Mouse (Mus musculus) gastrocnemius, postnatal 36 days (tissue): ENCODE measurements around the gene Slc35b3. TPM values are rescaled to one million over a fixed set of nuclear protein-coding genes. Genes with fewer than 3 reads are reported as not detected.

Experiments
- DNase-seq, 2 experiments: peaks; one replicate each; pipeline ENCODE4 v3.0.0; 2022
- intact Hi-C: fragments of 180-260 bp; cut with DNase I; formaldehyde crosslinking; loops from one replicate; pipeline ENCODE4 v1.15.1; 2025
- long read RNA-seq, 2 experiments: library from polyadenylated mRNA; stranded (forward); transcript quantifications; one replicate each; pipeline ENCODE4 v2.0.0; 2021
- total RNA-seq, 2 experiments: library from RNA; stranded (reverse); gene quantifications; 2 replicates each; pipeline ENCODE4 v1.2.3; 2021

Gene Slc35b3
- total RNA-seq, result 1 to 10 TPM; 2.2 to 3.1 TPM
- long read RNA-seq, experiment 1, partial matches to known transcripts, result 0 of 4 reads
- long read RNA-seq, experiment 1, other reads (novel, unspliced or antisense), result 4 of 4 reads
- long read RNA-seq, experiment 2, partial matches to known transcripts, result 0 of 2 reads
- long read RNA-seq, experiment 2, other reads (novel, unspliced or antisense), result 2 of 2 reads

DNA sequence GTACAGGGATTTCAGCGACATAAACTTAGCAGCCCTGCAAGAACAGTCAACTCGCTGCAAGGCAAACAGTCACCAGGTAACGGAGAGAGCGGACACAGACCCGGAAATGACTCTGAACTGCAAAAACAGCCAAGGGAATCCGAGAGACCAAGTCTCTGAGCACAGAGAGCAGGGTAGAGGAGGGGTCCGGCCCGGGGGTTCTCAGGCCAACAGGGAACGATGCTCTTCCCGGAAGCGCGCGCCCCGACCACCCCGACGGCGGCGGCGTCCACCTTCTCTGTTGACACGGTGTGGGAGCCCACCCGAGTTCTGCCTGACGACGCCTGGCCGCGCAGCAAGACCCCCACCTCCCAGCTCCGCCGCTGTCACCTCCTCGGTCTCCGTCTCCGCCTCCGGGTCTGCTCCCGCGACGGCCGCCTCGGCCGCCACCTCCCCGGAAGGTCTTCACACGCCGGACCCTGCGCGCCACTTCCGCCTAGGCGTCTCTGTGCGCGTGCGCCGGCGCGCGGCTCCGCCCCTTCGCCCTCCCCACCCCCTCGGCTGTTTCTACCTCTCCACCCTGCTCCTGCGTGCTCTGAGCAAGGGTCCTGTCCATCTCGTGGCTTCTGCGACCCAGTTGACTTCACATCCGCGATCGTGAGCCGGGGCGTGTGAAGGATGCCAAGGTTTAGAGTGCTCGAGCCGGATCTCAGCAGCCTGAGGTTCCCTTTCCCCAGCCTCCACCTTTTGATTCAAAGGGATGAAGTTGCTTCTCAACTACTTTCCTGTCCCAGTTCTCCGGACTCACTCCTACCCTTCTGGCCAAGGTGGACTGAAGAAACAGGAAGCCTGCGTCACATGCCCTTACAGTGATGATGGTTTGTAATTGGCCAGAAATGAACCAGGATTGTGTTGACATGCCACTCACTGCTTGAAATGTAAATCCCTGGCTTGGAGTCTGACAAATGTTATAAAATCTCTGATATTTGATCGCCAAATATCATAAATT lies at the start of gene Slc35b3:
Gene Slc35b3 (minus strand): TSS at position 813 of the 988 bp plus-strand sequence.
- intact Hi-C loops, result no loop called here
- peak; percentile 76 to 79 for DNase-seq

DNA sequence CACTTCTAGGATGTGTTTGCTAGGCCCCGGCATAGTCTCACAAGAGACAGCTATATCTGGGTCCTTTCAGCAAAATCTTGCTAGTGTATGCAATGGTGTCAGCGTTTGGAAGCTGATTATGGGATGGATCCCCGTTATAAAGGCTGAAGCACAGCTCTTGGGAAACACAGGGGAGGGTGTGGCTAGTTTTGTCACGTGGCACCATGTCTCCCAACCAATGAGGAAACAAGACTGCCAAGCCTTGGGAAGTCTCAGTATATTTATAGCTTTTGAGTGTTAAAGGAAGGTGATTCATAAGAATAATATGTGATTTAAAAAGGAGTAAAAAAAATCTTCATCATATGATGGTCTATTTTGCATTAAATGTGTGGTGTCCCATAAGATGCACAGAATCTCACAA lies 49.6 kb upstream of the Slc35b3 start:
- DNase-seq, result no peak
- intact Hi-C loops, result loop anchor here (5.0 kb wide), 2 partner anchors 153 to 318 kb away; no protein-coding TSS in a partner anchor

DNA sequence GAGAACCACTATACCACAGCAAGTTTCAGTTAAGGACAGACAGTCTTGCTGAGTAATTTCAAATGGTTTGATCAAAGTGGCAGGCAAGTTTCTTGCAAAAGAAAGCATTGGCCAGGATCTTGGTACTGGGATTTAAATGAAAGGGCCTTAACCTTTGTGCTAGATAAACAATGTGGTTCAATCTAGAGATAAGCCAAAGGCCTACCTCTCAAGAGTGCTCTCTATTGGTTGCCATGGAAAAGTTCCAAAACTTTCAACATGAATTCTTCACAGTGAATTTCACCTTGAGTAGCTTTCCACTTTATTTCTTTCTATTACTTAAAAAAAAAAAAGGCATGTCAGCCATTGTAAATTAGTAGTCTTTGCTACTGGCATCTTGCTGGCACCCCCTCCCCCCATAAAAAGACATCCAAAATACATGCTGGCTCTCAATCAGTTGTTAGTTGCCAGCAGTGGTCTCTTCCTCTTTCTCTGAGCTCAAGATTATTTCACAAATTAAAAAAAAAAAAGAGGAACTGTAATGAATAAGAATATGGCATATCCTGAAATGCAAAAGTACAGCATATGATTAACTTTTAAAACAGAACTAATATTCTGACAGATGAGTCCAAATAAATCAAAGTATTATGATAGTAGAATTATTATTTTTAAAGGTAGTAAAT lies 42.6 kb upstream of the Slc35b3 start:
- DNase-seq, result no peak
- intact Hi-C loops, result no loop called here

DNA sequence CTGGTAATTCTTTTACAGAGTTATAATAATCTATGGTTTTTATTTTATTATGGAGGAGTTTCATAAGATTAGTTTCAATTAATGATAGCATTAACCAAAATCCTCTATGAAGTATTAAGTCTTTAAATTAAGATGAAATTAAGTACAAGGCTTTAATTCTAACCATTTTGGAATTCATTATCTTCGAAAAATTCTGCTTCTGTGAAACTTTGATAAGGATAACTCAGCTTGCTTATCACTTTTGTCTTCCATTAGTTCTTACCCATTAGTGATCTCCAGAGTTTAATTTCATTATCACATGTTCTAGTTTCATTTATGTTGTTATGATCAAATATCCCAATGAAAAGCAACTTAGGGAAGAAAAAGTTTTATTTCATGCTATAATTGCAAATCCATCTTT lies 41.7 kb upstream of the Slc35b3 start:
- intact Hi-C loops, result no loop called here
- DNase-seq, result no peak

DNA sequence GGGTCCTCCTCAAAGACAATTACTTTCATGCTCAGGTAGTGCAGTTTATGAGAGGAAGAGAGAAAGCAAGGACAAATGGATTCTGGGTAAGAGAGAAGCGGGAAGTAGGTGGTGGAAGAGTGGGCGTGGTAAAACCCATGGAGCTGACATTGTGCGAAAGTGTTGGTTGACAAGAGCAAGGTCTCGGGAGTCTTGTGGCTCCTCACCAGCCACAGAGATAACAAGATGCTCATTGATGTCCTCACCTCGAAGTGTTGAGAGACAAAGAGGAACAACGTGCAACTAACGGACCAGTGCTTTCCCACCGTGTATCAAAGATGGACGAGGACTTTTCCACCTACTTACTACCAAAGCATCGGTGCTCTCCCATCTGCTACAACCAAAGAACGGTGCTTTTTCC lies 40.8 kb upstream of the Slc35b3 start:
- intact Hi-C loops, result no loop called here
- no peak for DNase-seq

DNA sequence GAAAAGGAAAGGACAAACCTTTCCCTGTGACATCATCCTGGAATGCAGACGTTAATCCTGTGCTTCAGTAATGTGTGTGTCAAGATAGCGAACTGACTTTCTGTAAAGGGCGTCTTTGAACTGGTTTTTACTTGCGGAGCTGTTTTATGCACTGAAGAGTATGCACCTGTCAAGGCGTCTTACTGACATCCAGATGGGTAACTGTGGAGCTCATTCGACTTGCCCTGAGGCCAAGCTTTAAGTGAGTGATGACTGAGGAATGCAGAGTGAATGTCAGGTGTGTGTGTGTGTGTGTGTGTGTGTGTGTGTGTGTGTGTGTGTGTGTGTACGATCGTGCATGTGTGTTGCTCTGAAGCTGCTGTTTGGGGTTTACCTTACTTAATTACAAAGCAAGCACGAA lies 38.3 kb upstream of the Slc35b3 start:
- DNase-seq, result no peak
- intact Hi-C loops, result no loop called here

DNA sequence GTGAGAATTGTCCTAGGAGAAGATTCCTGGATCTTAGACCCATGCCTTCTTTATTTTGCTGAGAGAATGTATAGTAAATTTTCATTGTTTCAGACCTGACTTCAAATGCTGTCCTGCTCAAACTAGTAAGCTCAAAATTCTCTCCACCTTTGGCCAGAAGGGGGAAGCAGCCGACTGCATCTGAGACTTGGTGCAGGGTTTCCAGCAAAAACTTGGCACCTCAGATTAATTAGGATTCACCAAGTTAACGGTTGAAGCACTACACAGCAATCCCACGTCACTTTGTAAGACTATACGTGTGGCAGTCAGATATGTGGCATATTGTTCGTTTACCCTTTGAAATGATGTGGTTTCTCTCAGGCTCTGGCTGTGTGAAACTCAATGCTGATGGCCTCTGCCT lies 31.9 kb upstream of the Slc35b3 start:
- no peak for DNase-seq
- intact Hi-C loops, result no loop called here

DNA sequence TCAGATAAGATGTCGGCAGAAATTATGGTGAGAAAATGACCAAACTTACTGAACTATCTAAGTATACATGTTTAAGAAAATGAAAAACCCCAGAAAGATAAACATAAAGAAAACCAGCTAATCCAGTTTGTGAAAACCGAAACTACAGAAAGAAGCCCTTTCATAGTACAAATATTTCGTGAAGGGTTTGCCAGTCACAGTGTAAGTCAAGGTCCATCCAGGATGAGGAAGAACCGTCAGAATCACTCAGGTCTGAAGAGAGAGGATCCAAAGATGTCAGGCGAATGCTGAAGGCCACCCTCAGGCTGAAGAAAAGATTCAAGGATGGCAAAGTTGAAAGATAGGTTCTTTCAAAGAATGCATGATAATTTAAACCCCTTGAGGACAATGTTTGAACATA lies 23.1 kb upstream of the Slc35b3 start:
- intact Hi-C loops, result no loop called here
- no peak for DNase-seq

DNA sequence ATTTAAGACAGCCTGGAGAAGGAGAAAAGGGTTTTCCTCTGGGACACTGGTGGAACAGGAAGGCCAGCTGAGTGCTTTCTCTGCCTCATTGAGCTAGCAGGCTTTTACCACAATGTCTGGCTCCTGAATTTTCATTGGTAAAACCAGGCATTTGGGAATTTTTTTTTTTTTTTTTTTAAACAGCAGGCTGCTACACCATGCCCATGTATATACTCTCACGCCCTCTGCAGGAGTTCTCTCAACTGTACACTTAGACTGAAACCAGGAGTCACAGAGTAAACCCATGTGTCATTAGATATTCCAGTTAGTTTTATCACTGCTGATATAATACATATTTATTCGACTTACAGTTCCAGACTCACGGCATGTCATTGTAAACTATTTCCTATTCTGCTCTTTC lies 20.2 kb upstream of the Slc35b3 start:
- intact Hi-C loops, result no loop called here
- no peak for DNase-seq

DNA sequence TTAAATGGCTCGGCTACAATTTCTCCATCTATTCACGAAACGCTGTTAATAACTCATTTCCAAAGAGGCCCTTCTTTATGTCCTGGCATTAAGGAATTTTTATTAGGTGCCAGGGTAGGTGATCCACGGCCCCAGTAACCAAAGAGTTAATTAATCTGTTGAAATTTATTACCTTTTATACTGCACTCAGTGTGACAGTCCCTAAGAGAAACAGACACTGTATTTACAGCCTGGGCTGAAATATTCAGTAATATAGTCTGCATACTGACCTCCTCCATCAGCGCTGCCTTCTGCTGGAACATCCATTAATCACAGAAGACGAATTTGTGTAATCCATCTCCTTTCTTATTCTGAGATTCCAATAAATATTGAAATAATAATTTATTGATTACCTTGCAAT lies 16.3 kb upstream of the Slc35b3 start:
- intact Hi-C loops, result no loop called here
- no peak for DNase-seq

DNA sequence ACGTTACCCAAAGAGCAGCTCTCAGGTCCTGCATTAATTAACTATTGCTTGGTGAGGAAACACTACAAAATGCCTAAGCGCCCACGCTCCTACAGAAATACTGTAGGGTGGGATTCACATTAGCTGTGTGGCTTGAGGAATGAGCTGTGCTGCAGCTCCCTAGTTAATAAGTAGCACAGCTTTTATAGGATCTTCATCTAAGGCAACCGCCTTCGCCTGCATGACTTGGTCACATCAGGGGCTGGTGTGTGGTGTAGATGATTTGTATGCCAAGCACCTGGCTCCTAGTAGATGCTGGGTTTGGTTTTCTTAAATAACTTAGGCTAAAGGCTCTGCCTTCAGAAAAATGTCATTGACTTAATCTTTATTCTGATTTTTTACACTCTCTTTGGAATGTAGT lies 15.2 kb upstream of the Slc35b3 start:
- no peak for DNase-seq
- intact Hi-C loops, result no loop called here

DNA sequence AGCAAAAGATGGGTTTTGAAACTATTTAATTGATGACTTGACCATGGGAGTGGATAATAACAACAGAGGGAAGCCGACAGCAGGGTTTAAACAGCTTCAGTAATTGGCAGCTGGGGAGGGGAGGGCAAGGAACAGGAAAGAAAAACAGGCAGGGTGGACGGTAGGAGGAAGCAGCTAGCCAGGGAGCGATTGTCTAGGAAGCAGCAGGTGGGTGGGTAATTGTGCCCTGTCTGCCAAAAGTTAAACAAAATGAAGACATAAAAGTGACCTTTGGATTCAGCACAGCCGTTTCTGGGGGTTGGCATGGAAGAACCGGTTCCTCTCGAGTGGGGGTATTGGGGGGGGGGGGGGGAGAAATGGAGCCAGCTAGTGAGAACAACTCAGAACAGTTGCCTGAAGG lies 11.9 kb upstream of the Slc35b3 start:
- no peak for DNase-seq
- intact Hi-C loops, result no loop called here

DNA sequence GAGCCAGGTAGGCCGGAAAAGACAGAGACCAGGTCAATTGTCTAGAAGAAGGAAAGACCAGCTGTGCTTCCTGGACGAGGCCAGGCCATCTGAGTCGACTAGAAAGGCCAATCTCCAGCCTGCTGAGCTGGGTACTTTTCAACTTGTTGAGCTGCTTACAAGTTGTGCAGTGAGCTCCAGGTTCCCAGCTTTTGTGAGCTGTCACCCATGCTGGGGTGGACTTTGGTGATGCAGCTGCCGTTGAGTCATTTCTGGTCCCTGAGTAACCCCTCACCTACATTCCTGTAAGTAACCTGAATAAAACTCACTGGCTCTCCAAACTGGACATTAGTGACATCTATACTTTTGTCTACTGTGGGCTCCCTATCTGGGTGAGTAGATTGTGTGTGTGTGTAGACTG lies 10.4 kb upstream of the Slc35b3 start:
- DNase-seq, result no peak
- intact Hi-C loops, result no loop called here

DNA sequence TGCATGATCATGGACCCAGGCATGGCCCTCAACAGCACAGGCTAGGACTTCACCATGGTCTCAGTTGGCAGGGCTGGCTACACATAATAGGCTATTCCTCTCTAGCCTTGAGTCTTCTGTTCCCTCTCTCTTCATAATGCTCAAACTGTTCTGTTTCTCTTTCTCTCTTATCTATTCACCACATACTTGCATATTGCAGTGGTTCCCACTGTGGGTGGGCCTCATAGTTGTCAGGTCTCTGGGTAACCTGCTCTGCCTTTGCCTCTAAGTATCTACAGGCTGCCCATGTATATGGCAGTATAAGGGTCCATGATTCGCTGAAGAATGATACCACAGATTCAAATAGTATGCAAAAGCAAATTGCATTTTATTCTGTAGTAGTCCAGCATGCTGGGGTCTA lies 6.8 kb upstream of the Slc35b3 start:
- intact Hi-C loops, result no loop called here
- no peak for DNase-seq

DNA sequence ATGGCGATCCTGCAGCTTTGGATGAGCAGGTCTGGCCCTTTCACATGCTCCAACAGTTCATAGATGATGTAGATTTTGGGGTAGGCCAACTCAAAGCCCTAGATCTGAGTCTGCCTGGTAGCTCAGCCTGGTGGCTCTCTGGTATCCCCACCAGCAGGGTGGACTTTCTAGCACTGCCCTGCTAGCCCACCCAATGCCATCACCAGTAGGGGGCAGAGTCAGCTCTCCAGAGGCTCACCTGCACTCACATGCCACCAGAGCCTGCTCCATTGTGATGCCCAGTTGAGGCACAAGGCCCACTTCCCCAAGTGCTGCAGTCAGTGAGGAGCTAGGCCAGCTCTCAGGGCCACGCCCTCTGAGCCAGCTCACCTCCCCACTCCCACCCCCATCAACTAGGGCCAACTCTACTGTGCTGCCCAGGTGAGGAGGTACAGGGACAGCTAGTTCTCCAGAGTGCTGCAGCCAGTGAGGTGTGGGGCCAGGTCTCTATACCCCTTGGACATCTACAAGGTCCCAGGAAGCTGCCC lies 6.3 kb upstream of the Slc35b3 start:
- intact Hi-C loops, result no loop called here
- DNase-seq, result no peak

DNA sequence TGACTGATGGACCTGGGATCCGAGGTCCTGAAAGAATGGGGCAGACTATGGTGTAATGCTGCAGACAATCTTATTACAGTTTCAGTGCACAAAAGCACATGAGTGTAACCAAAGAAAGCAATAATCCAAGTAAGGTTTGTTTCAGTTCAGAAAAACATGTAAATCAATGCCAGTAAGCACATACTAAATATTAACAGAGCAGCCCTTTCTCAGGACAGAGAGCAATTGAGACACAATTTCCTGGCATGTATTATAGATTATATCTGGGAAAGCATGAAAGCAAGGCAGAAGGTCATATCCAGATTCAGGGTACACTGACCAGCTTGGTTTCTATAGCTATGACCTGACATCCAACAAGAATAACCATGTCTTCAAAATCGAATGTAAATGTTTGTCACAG lies 2.1 kb upstream of the Slc35b3 start:
- DNase-seq, result no peak
- intact Hi-C loops, result no loop called here

DNA sequence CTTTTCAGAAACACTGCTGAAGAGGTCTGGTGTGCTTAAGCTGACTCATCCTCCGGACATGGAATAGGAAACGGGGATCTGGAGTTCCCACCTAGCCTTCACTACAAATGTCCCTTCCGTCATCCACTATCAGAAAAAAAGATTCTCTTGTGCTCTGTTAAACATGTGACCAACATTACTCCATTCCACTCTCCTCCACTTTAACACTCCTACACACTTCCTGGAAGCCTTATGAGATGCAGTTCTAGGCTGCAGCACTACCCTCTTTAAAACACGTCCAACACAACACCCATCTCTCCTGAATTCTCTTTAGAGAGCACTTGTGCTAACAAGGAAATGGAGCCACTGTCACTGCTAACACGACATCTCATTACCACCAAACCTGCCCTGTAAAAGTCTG lies 2.6 kb downstream of the Slc35b3 start:
- DNase-seq, result no peak
- intact Hi-C loops, result no loop called here

DNA sequence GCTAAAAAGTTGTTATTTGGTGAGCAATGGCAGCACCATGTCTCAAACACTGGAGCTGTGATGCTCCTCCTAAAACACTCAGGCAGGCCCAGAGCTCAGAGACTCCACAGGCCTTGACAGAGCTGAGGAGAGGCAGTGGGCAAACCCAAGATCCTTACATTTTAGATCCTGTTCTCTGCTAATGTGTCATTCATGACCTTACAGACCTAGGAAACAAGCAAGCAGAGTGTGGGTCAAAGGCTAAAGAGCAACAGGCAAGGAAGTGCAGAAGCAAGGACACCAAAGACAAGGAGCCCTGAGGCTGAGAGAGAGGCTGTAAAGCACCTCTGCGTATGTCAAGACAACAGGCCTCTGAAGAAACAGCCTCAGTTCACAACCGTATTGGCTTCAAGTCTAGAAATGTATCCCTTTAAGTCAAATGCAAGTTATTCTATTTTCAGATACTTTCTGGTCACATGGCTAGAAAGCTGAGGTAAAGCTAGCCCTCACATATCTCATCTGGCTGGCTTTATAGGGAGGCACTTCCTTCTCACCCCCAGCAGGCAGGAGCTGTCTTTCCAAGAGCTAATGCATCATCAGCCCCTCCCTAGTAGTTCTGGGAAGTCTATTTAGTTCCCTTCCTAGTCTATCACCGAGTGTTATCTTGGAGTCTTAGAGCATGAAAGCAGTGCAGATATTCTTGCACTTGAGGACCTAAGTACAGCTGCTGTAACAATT lies 14.2 kb downstream of the Slc35b3 start:
- no peak for DNase-seq
- intact Hi-C loops, result no loop called here

DNA sequence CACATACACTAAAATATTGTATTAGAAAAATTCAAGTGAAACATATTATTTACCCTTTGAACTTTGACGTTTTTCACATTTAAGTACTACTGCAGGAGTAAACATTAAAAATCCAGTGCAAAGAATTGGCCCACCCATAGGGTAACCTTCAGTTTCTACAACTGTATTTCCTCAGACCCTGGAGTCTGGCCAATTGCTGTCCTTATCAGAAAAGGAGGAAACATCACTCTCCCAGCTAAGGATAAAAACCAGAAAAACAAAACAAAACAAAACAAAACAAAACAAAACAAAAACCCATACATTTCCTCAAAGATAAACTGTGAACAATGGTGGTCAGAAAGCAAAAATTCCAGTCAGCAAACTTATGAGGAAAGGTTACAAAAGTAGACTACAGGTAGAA lies 14.9 kb downstream of the Slc35b3 start:
- DNase-seq, result no peak
- intact Hi-C loops, result no loop called here

DNA sequence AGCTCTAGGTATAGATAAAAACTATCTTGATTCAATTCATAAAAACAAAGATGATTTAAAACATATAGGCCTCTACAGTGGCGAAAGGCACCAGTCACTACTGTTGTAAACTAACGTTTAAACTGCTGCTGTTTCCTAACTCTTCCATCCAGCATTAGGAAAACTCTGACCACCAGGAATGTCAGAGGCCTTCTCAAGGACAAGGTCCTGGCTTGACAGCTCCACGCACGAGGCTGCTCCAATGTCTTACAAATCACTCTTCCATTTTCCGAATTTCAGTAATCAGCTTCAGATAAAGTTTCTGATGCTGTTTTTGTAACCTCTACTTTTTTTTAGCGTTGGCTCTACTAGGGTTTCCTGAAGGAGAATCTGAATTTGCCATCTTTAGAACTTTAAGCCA lies 15.7 kb downstream of the Slc35b3 start:
- intact Hi-C loops, result no loop called here
- DNase-seq, result no peak

DNA sequence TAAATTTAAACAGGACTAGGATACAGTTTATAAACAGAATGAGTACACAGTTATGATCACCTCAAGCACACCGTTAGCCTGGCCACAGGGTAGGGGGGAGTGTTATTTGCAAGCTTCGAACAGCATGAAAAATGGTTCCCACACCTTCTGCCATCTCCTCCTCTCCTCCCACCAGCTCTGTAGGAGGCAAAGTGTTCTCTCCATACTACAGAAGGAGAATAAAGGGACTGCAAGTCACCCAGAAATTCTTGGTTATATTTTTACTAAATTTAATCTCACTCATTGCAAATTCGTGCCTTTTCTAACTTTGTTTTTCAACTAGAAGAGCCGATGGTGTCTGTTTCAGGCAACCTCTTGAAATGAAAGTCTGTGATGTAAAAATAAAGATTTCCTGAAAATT lies 18.9 kb downstream of the Slc35b3 start:
- intact Hi-C loops, result no loop called here
- no peak for DNase-seq
